Mouse (Mus musculus): ENCODE data around the gene Cyp17a1. TPM values are rescaled to one million over a fixed set of nuclear protein-coding genes. Genes with fewer than 3 reads are reported as not detected.

Cyp17a1 gene
- polyA plus RNA-seq, 1 experiment from 2014 or later: not detected

GRCm38 (mm10) chr19:46653616-46654235 lies 19.2 kb downstream of the Cyp17a1 start:
- no peaks in the 10 kb centered on the region for H3K4me1 ChIP-seq (replicated peaks; ENCODE audit: control insufficient read depth, insufficient read depth, low read length)
- H3K27me3 ChIP-seq (replicated peaks; ENCODE audit: control insufficient read depth, insufficient read depth, low read length): no peaks in the 10 kb centered on the region
- no peak overlapping the region for H3K27ac ChIP-seq (ENCODE audit: low read depth)
- ATAC-seq (replicated peaks; ENCODE audit: low FRiP score, low TSS enrichment, low read depth): no peak
- H3K9ac ChIP-seq (ENCODE audit: low read length): no peak overlapping the region
- peaks cover 52% of the 10 kb centered on the region for H3K36me3 ChIP-seq (ENCODE audit: control insufficient read depth, insufficient read depth, low read length)
- no peak overlapping the region for H3K4me3 ChIP-seq (ENCODE audit: low read depth, low read length)
- no peak overlapping the region for H3K4me2 ChIP-seq (ENCODE audit: low read length)
- WGBS: 95% methylated on average over 14 of the region's 14 CpGs
- H3K9me3 ChIP-seq (ENCODE audit: control insufficient read depth, low read length): no peaks in the 10 kb centered on the region
- no peak for DNase-seq (ENCODE audit: low spot score)

- no peak overlapping the region for H3K9ac ChIP-seq (ENCODE audit: low read length)
- H3K4me1 ChIP-seq (replicated peaks; ENCODE audit: control insufficient read depth, insufficient read depth, low read length): no peaks in the 10 kb centered on the region
- no peaks in the 10 kb centered on the region for H3K9me3 ChIP-seq (ENCODE audit: control insufficient read depth, low read length)
- WGBS: 83% methylated on average over 5 of the region's 5 CpGs
- H3K36me3 ChIP-seq (ENCODE audit: control insufficient read depth, insufficient read depth, low read length): peaks cover 56% of the 10 kb centered on the region
- H3K4me3 ChIP-seq (ENCODE audit: low read depth, low read length): no peak overlapping the region
- H3K4me2 ChIP-seq (ENCODE audit: low read length): no peak overlapping the region
- ATAC-seq (replicated peaks; ENCODE audit: low FRiP score, low TSS enrichment, low read depth) (no peak), DNase-seq (ENCODE audit: low spot score) (no peak)
- no peak overlapping the region for H3K27ac ChIP-seq (ENCODE audit: low read depth)
- H3K27me3 ChIP-seq (replicated peaks; ENCODE audit: control insufficient read depth, insufficient read depth, low read length): no peaks in the 10 kb centered on the region
Measured at GRCm38 (mm10) chr19:46653188-46653587, 19.8 kb downstream of the Cyp17a1 start.

- no peaks in the 10 kb centered on the region for H3K27me3 ChIP-seq (replicated peaks; ENCODE audit: control insufficient read depth, insufficient read depth, low read length)
Measured at GRCm38 (mm10) chr19:46648565-46648964, 24.4 kb downstream of the Cyp17a1 start.

GRCm38 (mm10) chr19:46647850-46648249 lies 25.1 kb downstream of the Cyp17a1 start:
- no peak for ATAC-seq (replicated peaks; ENCODE audit: low FRiP score, low TSS enrichment, low read depth)
- Histone ChIP-seq H3K4me1 (replicated peaks; ENCODE audit: control insufficient read depth, insufficient read depth, low read length) (peaks cover 11% of the 10 kb centered on the region), H3K27ac (ENCODE audit: low read depth) (no peak overlapping the region), H3K27me3 (replicated peaks; ENCODE audit: control insufficient read depth, insufficient read depth, low read length) (no peaks in the 10 kb centered on the region), H3K4me2 (ENCODE audit: low read length) (no peak overlapping the region), H3K9ac (ENCODE audit: low read length) (no peak overlapping the region), H3K36me3 (ENCODE audit: control insufficient read depth, insufficient read depth, low read length) (peaks cover 43% of the 10 kb centered on the region), H3K9me3 (ENCODE audit: control insufficient read depth, low read length) (no peaks in the 10 kb centered on the region), H3K4me3 (ENCODE audit: low read depth, low read length) (no peak overlapping the region)
- no peak for DNase-seq (ENCODE audit: low spot score)
- WGBS: 86% methylated on average over 8 of the region's 8 CpGs

More at GRCm38 (mm10) chr19:46648565-46648964, 24.4 kb downstream of the Cyp17a1 start:
- no peak overlapping the region for H3K27ac ChIP-seq (ENCODE audit: low read depth)
- H3K4me2 ChIP-seq (ENCODE audit: low read length): no peak overlapping the region
- ATAC-seq (replicated peaks; ENCODE audit: low FRiP score, low TSS enrichment, low read depth): no peak
- 94% methylated on average over 14 of the region's 14 CpGs for WGBS
- H3K9ac ChIP-seq (ENCODE audit: low read length): no peak overlapping the region
- no peak overlapping the region for H3K4me3 ChIP-seq (ENCODE audit: low read depth, low read length)
- peaks cover 6% of the 10 kb centered on the region for H3K4me1 ChIP-seq (replicated peaks; ENCODE audit: control insufficient read depth, insufficient read depth, low read length)
- H3K9me3 ChIP-seq (ENCODE audit: control insufficient read depth, low read length): no peaks in the 10 kb centered on the region
- no peak for DNase-seq (ENCODE audit: low spot score)
- peaks cover 49% of the 10 kb centered on the region for H3K36me3 ChIP-seq (ENCODE audit: control insufficient read depth, insufficient read depth, low read length)

- peaks cover 39% of the 10 kb centered on the region for H3K36me3 ChIP-seq (ENCODE audit: control insufficient read depth, insufficient read depth, low read length)
- peaks cover 17% of the 10 kb centered on the region for H3K4me1 ChIP-seq (replicated peaks; ENCODE audit: control insufficient read depth, insufficient read depth, low read length)
- ATAC-seq (replicated peaks; ENCODE audit: low FRiP score, low TSS enrichment, low read depth) (no peak), DNase-seq (ENCODE audit: low spot score) (no peak)
- no peak overlapping the region for H3K4me2 ChIP-seq (ENCODE audit: low read length)
- no peak overlapping the region for H3K4me3 ChIP-seq (ENCODE audit: low read depth, low read length)
- no peaks in the 10 kb centered on the region for H3K27me3 ChIP-seq (replicated peaks; ENCODE audit: control insufficient read depth, insufficient read depth, low read length)
- WGBS: 79% methylated on average over 3 of the region's 3 CpGs
- H3K9me3 ChIP-seq (ENCODE audit: control insufficient read depth, low read length): no peaks in the 10 kb centered on the region
- no peak overlapping the region for H3K9ac ChIP-seq (ENCODE audit: low read length)
- H3K27ac ChIP-seq (ENCODE audit: low read depth): no peak overlapping the region
Measured at GRCm38 (mm10) chr19:46647254-46647653, 25.7 kb downstream of the Cyp17a1 start.

GRCm38 (mm10) chr19:46646041-46646481 lies 26.9 kb downstream of the Cyp17a1 start:
- Histone ChIP-seq H3K9me3 (ENCODE audit: control insufficient read depth, low read length) (no peaks in the 10 kb centered on the region), H3K4me2 (ENCODE audit: low read length) (no peak overlapping the region), H3K4me3 (ENCODE audit: low read depth, low read length) (no peak overlapping the region), H3K4me1 (replicated peaks; ENCODE audit: control insufficient read depth, insufficient read depth, low read length) (peaks cover 29% of the 10 kb centered on the region), H3K27ac (ENCODE audit: low read depth) (no peak overlapping the region), H3K27me3 (replicated peaks; ENCODE audit: control insufficient read depth, insufficient read depth, low read length) (no peaks in the 10 kb centered on the region), H3K36me3 (ENCODE audit: control insufficient read depth, insufficient read depth, low read length) (peaks cover 34% of the 10 kb centered on the region), H3K9ac (ENCODE audit: low read length) (no peak overlapping the region)
- ATAC-seq (replicated peaks; ENCODE audit: low FRiP score, low TSS enrichment, low read depth): no peak
- 87% methylated on average over 12 of the region's 12 CpGs for WGBS
- DNase-seq (ENCODE audit: low spot score): no peak

- no peaks in the 10 kb centered on the region for H3K27me3 ChIP-seq (replicated peaks; ENCODE audit: control insufficient read depth, insufficient read depth, low read length)
- ATAC-seq (replicated peaks; ENCODE audit: low FRiP score, low TSS enrichment, low read depth) (no peak), DNase-seq (ENCODE audit: low spot score) (no peak)
- H3K9me3 ChIP-seq (ENCODE audit: control insufficient read depth, low read length): no peaks in the 10 kb centered on the region
- no peak overlapping the region for H3K4me3 ChIP-seq (ENCODE audit: low read depth, low read length)
- H3K4me2 ChIP-seq (ENCODE audit: low read length): no peak overlapping the region
- peaks cover 33% of the 10 kb centered on the region for H3K4me1 ChIP-seq (replicated peaks; ENCODE audit: control insufficient read depth, insufficient read depth, low read length)
- H3K36me3 ChIP-seq (ENCODE audit: control insufficient read depth, insufficient read depth, low read length): peaks cover 34% of the 10 kb centered on the region
- 51% methylated on average over 12 of the region's 12 CpGs for WGBS
- H3K9ac ChIP-seq (ENCODE audit: low read length): no peak overlapping the region
- H3K27ac ChIP-seq (ENCODE audit: low read depth): no peak overlapping the region
Measured at GRCm38 (mm10) chr19:46644793-46645602, 28.0 kb downstream of the Cyp17a1 start.

GRCm38 (mm10) chr19:46644343-46644792 lies 28.6 kb downstream of the Cyp17a1 start:
- Histone ChIP-seq H3K9ac (ENCODE audit: low read length) (no peak overlapping the region), H3K4me1 (replicated peaks; ENCODE audit: control insufficient read depth, insufficient read depth, low read length) (peaks cover 33% of the 10 kb centered on the region), H3K4me3 (ENCODE audit: low read depth, low read length) (no peak overlapping the region), H3K9me3 (ENCODE audit: control insufficient read depth, low read length) (no peaks in the 10 kb centered on the region), H3K36me3 (ENCODE audit: control insufficient read depth, insufficient read depth, low read length) (peaks cover 34% of the 10 kb centered on the region), H3K27me3 (replicated peaks; ENCODE audit: control insufficient read depth, insufficient read depth, low read length) (no peaks in the 10 kb centered on the region), H3K27ac (ENCODE audit: low read depth) (no peak overlapping the region), H3K4me2 (ENCODE audit: low read length) (no peak overlapping the region)
- ATAC-seq (replicated peaks; ENCODE audit: low FRiP score, low TSS enrichment, low read depth): no peak
- 83% methylated on average over 10 of the region's 10 CpGs for WGBS
- DNase-seq (ENCODE audit: low spot score): no peak
